Mouse (Mus musculus) myocyte (in vitro differentiated cells): Measurements from ENCODE around the gene Igf1r. TPM values are rescaled to one million over a fixed set of nuclear protein-coding genes. Genes with fewer than 3 reads are reported as not detected.

Experiments used
- H3K27me3 ChIP-seq: one replicate; pipeline ENCODE4 v1.6.1; 2011; ENCODE audit not compliant: control insufficient read depth, insufficient read depth, insufficient read length
- H3K36me3 ChIP-seq: one replicate; pipeline ENCODE4 v1.6.1; 2011; ENCODE audit not compliant: control insufficient read depth, insufficient read depth
- H3K4me2 ChIP-seq: one replicate; pipeline ENCODE4 v1.6.1; 2011; ENCODE audit warnings: low read depth, control low read depth
- H3K4me3 ChIP-seq: one replicate; pipeline ENCODE4 v1.5.1; 2011; ENCODE audit warnings: mild to moderate bottlenecking, control low read depth, moderate library complexity
- H3K79me2 ChIP-seq: one replicate; pipeline ENCODE4 v1.6.1; 2011; ENCODE audit not compliant: control insufficient read depth, insufficient read depth
- H3ac ChIP-seq: one replicate; pipeline ENCODE4 v1.6.1; 2011; ENCODE audit not compliant: control insufficient read depth, insufficient read length
- CEBPB ChIP-seq: IDR thresholded peaks from 2 replicates; pipeline ENCODE4 v1.6.1; 2011; ENCODE audit warnings: mild to moderate bottlenecking, moderate library complexity; ENCODE audit not compliant: poor library complexity, insufficient read depth, severe bottlenecking
- E2F4 ChIP-seq: IDR thresholded peaks from one replicate; pipeline ENCODE4 v1.6.1; 2011; ENCODE audit warnings: mild to moderate bottlenecking, control low read depth, moderate library complexity; ENCODE audit not compliant: insufficient read depth
- MAX ChIP-seq: IDR thresholded peaks from one replicate; pipeline ENCODE4 v1.6.1; 2011; ENCODE audit warnings: low read depth, mild to moderate bottlenecking, control low read depth
- MYOD1 ChIP-seq, 3 experiments: IDR thresholded peaks; one replicate each; pipeline ENCODE4 v1.6.1; 2011; ENCODE audit warnings: control low read depth in 2 of 3, low read depth in 2 of 3, mild to moderate bottlenecking in 2 of 3, moderate library complexity in 1 of 3; ENCODE audit not compliant: insufficient read length in 2 of 3, control insufficient read depth in 1 of 3
- MYOG ChIP-seq, 3 experiments: IDR thresholded peaks; one replicate each; pipeline ENCODE4 v1.6.1; 2011; ENCODE audit warnings: control low read depth in 2 of 3, low read depth in 2 of 3, mild to moderate bottlenecking in 2 of 3; ENCODE audit not compliant: insufficient read length in 2 of 3, control insufficient read depth in 1 of 3, insufficient read depth in 1 of 3
- POLR2A ChIP-seq: IDR thresholded peaks from one replicate; pipeline ENCODE4 v1.6.1; 2011; ENCODE audit warnings: low read depth, mild to moderate bottlenecking, control low read depth, moderate library complexity; ENCODE audit not compliant: insufficient read length
- POLR2AphosphoS2 ChIP-seq: IDR thresholded peaks from one replicate; pipeline ENCODE4 v1.6.1; 2011; ENCODE audit warnings: low read depth, control low read depth; ENCODE audit not compliant: insufficient read length
- REST ChIP-seq: IDR thresholded peaks from one replicate; pipeline ENCODE4 v1.6.1; 2011; ENCODE audit warnings: mild to moderate bottlenecking, control low read depth, moderate library complexity; ENCODE audit not compliant: insufficient read depth, insufficient read length
- SRF ChIP-seq: IDR thresholded peaks from one replicate; pipeline ENCODE4 v1.6.1; 2011; ENCODE audit warnings: low read depth; ENCODE audit not compliant: control insufficient read depth, insufficient read length
- TCF12 ChIP-seq: IDR thresholded peaks from one replicate; pipeline ENCODE4 v1.6.1; 2011; ENCODE audit warnings: mild to moderate bottlenecking, control low read depth; ENCODE audit not compliant: poor library complexity, insufficient read depth, severe bottlenecking
- TCF3 ChIP-seq: IDR thresholded peaks from one replicate; pipeline ENCODE4 v1.6.1; 2011; ENCODE audit warnings: low read depth, control low read depth; ENCODE audit not compliant: insufficient read length
- USF1 ChIP-seq: IDR thresholded peaks from one replicate; pipeline ENCODE4 v1.6.1; 2011; ENCODE audit warnings: low read depth, mild to moderate bottlenecking, control low read depth, moderate library complexity
- polyA plus RNA-seq: library from polyadenylated mRNA; unstranded; fragments of >200 nt; fragmentation: generic; extraction: Trizol; gene quantifications from one replicate; pipeline ENCODE4 v1.2.1, GENCODE M21; 2012; ENCODE audit warnings: missing spikeins

Gene Igf1r
- polyA plus RNA-seq, 1 experiment, result 7.9 TPM

GRCm38 (mm10) chr7:67911841-67912240, 40.8 kb upstream of the Igf1r start:
- Histone ChIP-seq H3K4me2 (no peak overlapping the region), H3ac (no peak overlapping the region), H3K27me3 (no peaks in the 10 kb centered on the region), H3K36me3 (no peaks in the 10 kb centered on the region), H3K79me2 (no peaks in the 10 kb centered on the region), H3K4me3 (no peak overlapping the region)
- TF ChIP-seq POLR2AphosphoS2 (no peak), E2F4 (no peak)

GRCm38 (mm10) chr7:67916960-67917359, 35.7 kb upstream of the Igf1r start:
- H3K4me2 ChIP-seq, result no peak overlapping the region

GRCm38 (mm10) chr7:67917753-67918152, 34.9 kb upstream of the Igf1r start:
- H3K4me3 ChIP-seq, result no peak overlapping the region
- TF ChIP-seq E2F4, result no peak
- no peak for TF ChIP-seq SRF
- TF ChIP-seq REST, result no peak
- peaks cover 29% of the 10 kb centered on the region for H3K27me3 ChIP-seq

More at GRCm38 (mm10) chr7:67916960-67917359, 35.7 kb upstream of the Igf1r start:
- Histone ChIP-seq H3K27me3 (peaks cover 21% of the 10 kb centered on the region), H3ac (no peak overlapping the region), H3K79me2 (no peaks in the 10 kb centered on the region), H3K4me3 (no peak overlapping the region), H3K36me3 (no peaks in the 10 kb centered on the region)
- TF ChIP-seq USF1 (no peak), POLR2AphosphoS2 (no peak), POLR2A (no peak), TCF3 (no peak)

GRCm38 (mm10) chr7:67919467-67919866, 33.2 kb upstream of the Igf1r start:
- H3K27me3 ChIP-seq, result peaks cover 42% of the 10 kb centered on the region
- no peaks in the 10 kb centered on the region for H3K36me3 ChIP-seq
- H3K79me2 ChIP-seq, result no peaks in the 10 kb centered on the region
- no peak for TF ChIP-seq MAX
- no peak overlapping the region for H3K4me2 ChIP-seq
- no peak overlapping the region for H3ac ChIP-seq
- H3K4me3 ChIP-seq, result no peak overlapping the region

More at GRCm38 (mm10) chr7:67917753-67918152, 34.9 kb upstream of the Igf1r start:
- Histone ChIP-seq H3K79me2 (no peaks in the 10 kb centered on the region), H3ac (no peak overlapping the region), H3K36me3 (no peaks in the 10 kb centered on the region), H3K4me2 (no peak overlapping the region)

GRCm38 (mm10) chr7:67924215-67924614, 28.4 kb upstream of the Igf1r start:
- Histone ChIP-seq H3K79me2 (no peaks in the 10 kb centered on the region), H3ac (no peak overlapping the region), H3K36me3 (no peaks in the 10 kb centered on the region), H3K4me3 (no peak overlapping the region), H3K27me3 (peaks cover 64% of the 10 kb centered on the region), H3K4me2 (no peak overlapping the region)
- TF ChIP-seq E2F4 (no peak), REST (no peak), MYOG (IDR thresholded peaks at IDR 0.05; ENCODE audit: control insufficient read depth in 1 of 3, insufficient read depth in 1 of 3, insufficient read length in 2 of 3, low read depth in 2 of 3) (no peak), CEBPB (no peak), TCF12 (no peak), USF1 (no peak), SRF (no peak), POLR2AphosphoS2 (no peak), MAX (no peak)

GRCm38 (mm10) chr7:67930132-67930531, 22.5 kb upstream of the Igf1r start:
- no peaks in the 10 kb centered on the region for H3K79me2 ChIP-seq
- H3K4me2 ChIP-seq, result no peak overlapping the region
- H3K36me3 ChIP-seq, result no peaks in the 10 kb centered on the region
- no peak overlapping the region for H3K4me3 ChIP-seq
- H3ac ChIP-seq, result no peak overlapping the region
- H3K27me3 ChIP-seq, result peaks cover 35% of the 10 kb centered on the region
- TF ChIP-seq E2F4 (no peak), REST (no peak), TCF3 (no peak), MAX (no peak), POLR2AphosphoS2 (no peak), POLR2A (no peak), MYOD1 (IDR thresholded peaks at IDR 0.05; ENCODE audit: control insufficient read depth in 1 of 3, insufficient read length in 2 of 3, low read depth in 2 of 3) (no peak), SRF (no peak), USF1 (no peak)
